Mouse (Mus musculus) midbrain, postnatal 0 days (tissue): ENCODE data around the gene Cc2d2a. TPM values are rescaled to one million over a fixed set of nuclear protein-coding genes. Genes with fewer than 3 reads are reported as not detected.

ENCODE experiments used
- ATAC-seq: fragments of 200-750 bp; cut with Nextera tagmentation; 2 replicates; pipeline ENCODE4 v1.8.0; 2017; ENCODE audit warnings: moderate number of reproducible peaks, mild to moderate bottlenecking, moderate TSS enrichment, moderate library complexity; ENCODE audit not compliant: low FRiP score
- DNase-seq: peaks from one replicate; pipeline ENCODE4 v3.0.0-alpha.2; 2015; ENCODE audit warnings: low spot score
- H3K27ac ChIP-seq: fragments of 300-500 bp; sonication (generic); 2 replicates; pipeline ENCODE4 v1.5.1; 2014; ENCODE audit warnings: low read depth, mild to moderate bottlenecking, low read length, mixed read lengths
- H3K27me3 ChIP-seq: fragments of 300-500 bp; sonication (generic); 2 replicates; pipeline ENCODE4 v1.6.1; 2014; ENCODE audit warnings: low read length, control low read depth, mixed read lengths; ENCODE audit not compliant: insufficient read depth
- H3K36me3 ChIP-seq: fragments of 300-500 bp; sonication (generic); 2 replicates; pipeline ENCODE4 v1.6.1; 2014; ENCODE audit warnings: low read length, control low read depth, mixed read lengths; ENCODE audit not compliant: insufficient read depth
- H3K4me1 ChIP-seq: fragments of 300-500 bp; sonication (generic); 2 replicates; pipeline ENCODE4 v1.6.1; 2014; ENCODE audit warnings: mild to moderate bottlenecking, control low read depth, antibody characterized with exemption, low read length, mixed read lengths; ENCODE audit not compliant: insufficient read depth
- H3K4me2 ChIP-seq: fragments of 300-500 bp; sonication (generic); 2 replicates; pipeline ENCODE4 v1.6.1; 2014; ENCODE audit warnings: low read depth, mild to moderate bottlenecking, low read length, mixed read lengths; ENCODE audit not compliant: poor library complexity, severe bottlenecking
- H3K4me3 ChIP-seq: fragments of 300-500 bp; sonication (generic); 2 replicates; pipeline ENCODE4 v1.5.1; 2014; ENCODE audit warnings: low read depth, mild to moderate bottlenecking, low read length, moderate library complexity
- H3K9ac ChIP-seq: fragments of 300-500 bp; sonication (generic); replicated peaks from 2 replicates; pipeline ENCODE4 v1.6.1; 2014; ENCODE audit warnings: mild to moderate bottlenecking, low read length, moderate library complexity, mixed read lengths; ENCODE audit not compliant: poor library complexity, severe bottlenecking
- H3K9me3 ChIP-seq: fragments of 300-500 bp; sonication (generic); 2 replicates; pipeline ENCODE4 v1.6.1; 2016; ENCODE audit warnings: low read length, control low read depth
- CTCF ChIP-seq: IDR thresholded peaks from 2 replicates; pipeline ENCODE4 v1.5.1; 2016; ENCODE audit warnings: antibody characterized with exemption, mild to moderate bottlenecking
- WGBS: fragments of 180-500 bp; shearing (Covaris S2); extraction: QIAGEN DNeasy Blood & Tissue Kit; methylation state at CpG from one replicate; pipeline ENCODE4 v1.1.7; 2014; 5-methylcytosine and 5-hydroxymethylcytosine counted together
- polyA plus RNA-seq: library from polyadenylated mRNA; unstranded; fragments of >200 nt; fragmentation: Nextera tagmentation; extraction: Ambion mirVana; gene quantifications from 2 replicates; pipeline ENCODE4 v1.2.1, GENCODE M21; 2015
- total RNA-seq: library from RNA; depleted of rRNA; stranded (reverse); fragments of >200 nt; gene quantifications from 2 replicates; pipeline ENCODE4 v1.2.3, GENCODE M21; 2014; rRNA removed

The Cc2d2a gene
- total RNA-seq, result 8.6 and 11.9 TPM in 2 replicates
- polyA plus RNA-seq, result 4.7 and 5.0 TPM in 2 replicates

- peak within 1 kb of the TSS; percentile 85 for H3K27ac ChIP-seq
- no peaks in the 10 kb centered on the region for H3K9me3 ChIP-seq
- no peaks in the 10 kb centered on the region for H3K27me3 ChIP-seq
- H3K4me1 ChIP-seq, result peaks cover 8% of the 10 kb centered on the region; the same call in 1 of the 2 replicates
- peak; percentile 82 for DNase-seq
- H3K4me3 ChIP-seq, result peak within 1 kb of the TSS; percentile 39
- H3K36me3 ChIP-seq, result no peaks in the 10 kb centered on the region
- H3K9ac ChIP-seq, result peak within 1 kb of the TSS; percentile 60
- WGBS, result 4% methylated on average over 19 of the region's 19 CpGs
- TF ChIP-seq CTCF, result peak; percentile 29
- peak within 1 kb of the TSS; percentile 56 for H3K4me2 ChIP-seq
- ATAC-seq, result peak; percentile 82
Observed at GRCm38 (mm10) chr5:43661997-43662961, at the start of gene Cc2d2a. Gene Cc2d2a, plus strand, starts transcription at chr5:43662346.

GRCm38 (mm10) chr5:43621575-43622299 lies 40.4 kb upstream of the Cc2d2a start:
- no peak overlapping the region for H3K4me2 ChIP-seq
- H3K4me3 ChIP-seq, result no peak overlapping the region
- H3K36me3 ChIP-seq, result no peaks in the 10 kb centered on the region
- TF ChIP-seq CTCF, result peak; percentile 61
- no peaks in the 10 kb centered on the region; the same call in 1 of the 2 replicates for H3K4me1 ChIP-seq
- no peaks in the 10 kb centered on the region for H3K9me3 ChIP-seq
- DNase-seq (peak; percentile 46), ATAC-seq (peak; percentile 44; the same call in 1 of the 2 replicates)
- no peak overlapping the region for H3K27ac ChIP-seq
- H3K27me3 ChIP-seq, result no peaks in the 10 kb centered on the region
- WGBS, result 56% methylated on average over 7 of the region's 7 CpGs
- H3K9ac ChIP-seq, result no peak overlapping the region

- Histone ChIP-seq H3K4me1 (no peaks in the 10 kb centered on the region; the same call in 1 of the 2 replicates), H3K4me2 (no peak overlapping the region), H3K9me3 (no peaks in the 10 kb centered on the region), H3K27me3 (no peaks in the 10 kb centered on the region), H3K9ac (no peak overlapping the region), H3K4me3 (no peak overlapping the region), H3K27ac (no peak overlapping the region), H3K36me3 (no peaks in the 10 kb centered on the region)
- DNase-seq, result no peak
- no peak for ATAC-seq
- 77% methylated on average over 4 of the region's 4 CpGs for WGBS
- TF ChIP-seq CTCF, result no peak
Observed at GRCm38 (mm10) chr5:43625407-43625806, 36.7 kb upstream of the Cc2d2a start.

- no peak for DNase-seq
- WGBS, result 90% methylated on average over 5 of the region's 5 CpGs
Observed at GRCm38 (mm10) chr5:43634071-43634601, 28.0 kb upstream of the Cc2d2a start.

DNA sequence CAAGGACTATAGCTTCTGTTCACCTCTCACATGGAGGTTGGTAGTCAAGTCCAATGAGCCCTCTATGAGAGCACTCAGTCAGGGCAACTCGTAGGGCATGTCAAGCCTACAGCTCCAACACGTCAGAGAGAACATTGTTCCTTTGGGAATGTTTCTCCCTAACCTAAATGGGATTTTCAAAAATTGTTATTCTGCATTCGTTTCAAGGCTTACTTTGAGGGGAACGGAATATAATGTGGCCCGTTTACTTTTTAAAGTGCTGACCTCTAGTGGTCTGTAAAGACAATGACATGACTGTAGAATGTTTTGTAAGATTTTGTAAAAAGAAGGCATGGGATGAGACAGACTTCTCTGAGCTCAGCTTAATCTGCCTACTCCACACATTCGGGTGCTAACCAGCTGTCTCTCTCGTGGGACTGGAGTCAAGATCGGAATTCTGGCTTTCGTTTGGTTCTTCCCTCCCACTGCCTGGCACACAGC lies 27.5 kb upstream of the Cc2d2a start:
- H3K4me2 ChIP-seq, result no peak overlapping the region
- no peak overlapping the region for H3K27ac ChIP-seq
- H3K9ac ChIP-seq, result no peak overlapping the region
- H3K27me3 ChIP-seq, result no peaks in the 10 kb centered on the region
- ATAC-seq, result peak; percentile 52; the same call in 1 of the 2 replicates
- peak; percentile 59 for DNase-seq
- WGBS, result 22% methylated on average over 9 of the region's 9 CpGs
- H3K4me1 ChIP-seq, result no peaks in the 10 kb centered on the region
- H3K4me3 ChIP-seq, result no peak overlapping the region
- TF ChIP-seq CTCF, result peak; percentile 84
- no peaks in the 10 kb centered on the region for H3K9me3 ChIP-seq
- H3K36me3 ChIP-seq, result no peaks in the 10 kb centered on the region

More at GRCm38 (mm10) chr5:43634071-43634601, 28.0 kb upstream of the Cc2d2a start:
- Histone ChIP-seq H3K9me3 (no peaks in the 10 kb centered on the region), H3K9ac (no peak overlapping the region), H3K4me1 (no peaks in the 10 kb centered on the region), H3K27me3 (no peaks in the 10 kb centered on the region), H3K27ac (no peak overlapping the region), H3K36me3 (no peaks in the 10 kb centered on the region), H3K4me2 (no peak overlapping the region), H3K4me3 (no peak overlapping the region)
- TF ChIP-seq CTCF, result no peak
- ATAC-seq, result 0 out of 2 replicates have a peak, but pooled peaks have one; percentile 23
